Mouse (Mus musculus) urinary bladder, adult 2 months (tissue): Measurements from ENCODE around the gene Gfm2. TPM values are rescaled to one million over a fixed set of nuclear protein-coding genes. Genes with fewer than 3 reads are reported as not detected.
"Not testable (repeated sequence)": the region's sequence is repeated elsewhere in the genome, so short reads cannot be mapped to it uniquely, and the experiment has no call there.

ENCODE experiments used
- DNase-seq: peaks from one replicate; pipeline ENCODE4 v3.0.0; 2022; ENCODE audit warnings: low spot score
- polyA plus RNA-seq: library from polyadenylated mRNA; depleted of rRNA; stranded (reverse); fragments of >200 nt; gene quantifications from 2 replicates; pipeline ENCODE4 v1.2.3, GENCODE M21; 2012; rRNA removed

Gene Gfm2
- polyA plus RNA-seq: 23.5 and 24.4 TPM in 2 replicates

DNA sequence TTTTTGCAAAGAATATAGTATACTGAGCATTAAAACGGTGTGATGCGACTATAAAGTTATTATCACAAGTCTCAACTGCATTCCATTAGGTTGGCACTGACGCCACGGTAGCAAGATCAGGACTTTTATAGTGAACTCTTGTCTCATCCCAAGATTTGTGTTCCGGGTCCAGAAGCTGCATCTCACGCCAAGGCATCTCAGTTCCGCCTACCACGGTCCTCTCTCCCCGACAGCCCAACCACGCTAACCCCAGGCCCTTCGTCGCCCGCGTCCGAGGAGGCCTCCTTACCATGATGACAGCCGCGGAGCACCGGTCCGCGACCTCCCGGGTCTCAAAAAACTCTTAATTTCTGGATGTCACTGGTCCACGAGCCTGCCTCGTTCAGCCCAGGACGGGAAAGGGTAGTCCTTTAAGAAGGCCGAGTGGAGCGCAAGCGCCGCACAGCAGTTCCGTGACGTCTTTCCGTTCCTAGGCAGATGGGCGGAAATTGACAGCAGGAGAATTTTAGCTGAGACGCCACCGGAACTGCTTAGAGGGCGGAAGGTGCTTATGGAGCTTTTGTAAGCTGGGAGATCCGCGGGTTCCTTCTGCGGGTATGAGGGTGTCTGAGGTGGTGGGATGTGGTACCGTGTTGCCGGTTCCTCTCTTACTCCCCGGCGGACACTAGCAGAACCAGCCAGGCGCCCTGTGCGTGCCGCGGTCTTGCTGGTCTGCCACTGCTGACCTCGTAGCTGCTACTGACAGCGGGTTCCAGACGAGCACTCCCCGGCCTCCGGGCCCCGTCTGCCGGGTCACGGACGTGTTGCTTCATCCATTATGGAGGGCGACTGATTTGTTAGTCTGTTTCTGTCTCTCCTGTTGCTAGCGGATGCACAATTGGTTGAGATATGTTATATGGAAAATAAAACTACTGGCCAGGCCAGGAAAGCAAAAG lies at the start of gene Gfm2, which contains the start of gene Nsa2:
Gene Gfm2, plus strand, starts transcription at position 472 of the 935 bp plus-strand sequence.
Gene Nsa2, minus strand, starts transcription at position 472 of the 935 bp plus-strand sequence.
- peak; percentile 75 for DNase-seq

DNA sequence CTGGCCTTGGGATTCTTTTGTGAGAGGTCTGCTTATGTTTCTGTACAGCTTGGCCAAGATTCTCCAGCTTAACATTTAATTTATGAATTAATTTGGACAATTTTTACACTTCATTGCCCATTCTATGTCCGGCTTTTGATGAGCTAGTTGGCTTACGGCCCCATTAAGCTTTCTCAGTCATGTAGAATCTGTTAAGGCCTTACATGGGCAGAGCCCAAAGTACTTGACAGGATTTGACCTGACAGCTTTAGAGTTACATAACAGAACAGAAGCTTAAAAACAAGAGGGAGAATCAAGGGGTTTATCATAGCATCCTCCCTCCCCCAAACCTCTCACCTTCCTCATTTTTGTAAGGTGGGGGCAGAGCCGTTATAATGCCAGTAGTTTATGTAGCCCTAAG lies 49.6 kb upstream of the Gfm2 start:
- DNase-seq: no peak

- no peak for DNase-seq
These were observed 42.0 kb upstream of the Gfm2 start for GRCm38 (mm10) chr13:97095726-97096125.

- no peak for DNase-seq
These were observed 38.4 kb upstream of the Gfm2 start, which contains the start of gene Gm6169 for GRCm38 (mm10) chr13:97099187-97099852. Gene Gm6169, minus strand, starts transcription at chr13:97099237.

GRCm38 (mm10) chr13:97104996-97105395 lies 32.7 kb upstream of the Gfm2 start:
- no peak for DNase-seq

GRCm38 (mm10) chr13:97107721-97108120 lies 30.0 kb upstream of the Gfm2 start:
- DNase-seq: not testable (repeated sequence)

DNA sequence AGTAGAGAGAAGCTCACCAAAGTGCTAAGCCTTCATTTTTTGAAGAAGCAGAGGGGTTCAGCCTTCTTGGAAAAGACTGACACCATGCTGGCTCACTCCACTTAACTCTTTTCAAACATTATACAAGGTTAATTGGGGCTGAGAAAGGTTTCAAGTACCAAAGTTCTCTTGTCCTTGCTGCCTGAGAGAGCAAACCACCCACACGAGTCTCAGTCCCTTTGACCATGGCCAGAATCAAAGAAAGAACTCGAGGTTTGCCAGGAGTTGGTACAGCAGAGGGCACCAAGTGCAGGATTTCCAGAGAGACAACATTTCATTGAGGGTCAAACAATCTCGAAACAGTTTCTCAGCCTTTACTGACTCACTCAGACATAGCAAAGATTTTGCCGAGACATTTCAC lies 28.7 kb upstream of the Gfm2 start:
- no peak for DNase-seq

GRCm38 (mm10) chr13:97121341-97121740 lies 16.4 kb upstream of the Gfm2 start:
- DNase-seq: no peak

GRCm38 (mm10) chr13:97129654-97130053 lies 8.1 kb upstream of the Gfm2 start:
- not testable (repeated sequence) for DNase-seq

- not testable (repeated sequence) for DNase-seq
These were observed 7.3 kb upstream of the Gfm2 start for GRCm38 (mm10) chr13:97130413-97130812.

DNA sequence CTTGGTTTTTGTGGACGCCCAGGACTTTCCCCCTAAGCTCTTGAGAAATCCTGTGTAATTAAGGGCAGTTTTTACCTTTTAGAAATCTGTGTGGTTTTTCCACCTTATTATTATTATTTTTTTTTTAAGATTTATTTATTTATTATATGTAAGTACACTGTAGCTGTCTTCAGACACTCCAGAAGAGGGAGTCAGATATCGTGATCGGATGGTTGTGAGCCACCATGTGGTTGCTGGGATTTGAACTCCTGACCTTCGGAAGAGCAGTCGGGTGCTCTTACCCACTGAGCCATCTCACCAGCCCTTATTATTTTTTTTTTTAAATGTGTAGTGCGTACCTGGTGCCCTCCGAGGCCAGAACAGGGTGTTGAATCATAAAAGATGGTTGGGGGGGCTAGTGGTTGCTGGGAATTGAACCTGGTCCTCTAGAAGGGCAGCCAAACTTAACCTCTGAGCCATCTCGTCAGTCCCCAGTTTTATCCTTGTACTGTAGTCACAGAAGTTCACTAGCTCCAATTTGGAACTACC lies 731 bp downstream of the Gfm2 start:
- not testable (repeated sequence) for DNase-seq

- DNase-seq: no peak
These were observed 4.6 kb downstream of the Gfm2 start for GRCm38 (mm10) chr13:97142321-97142720.

- DNase-seq: no peak
These were observed 8.1 kb downstream of the Gfm2 start for GRCm38 (mm10) chr13:97145834-97146233.

DNA sequence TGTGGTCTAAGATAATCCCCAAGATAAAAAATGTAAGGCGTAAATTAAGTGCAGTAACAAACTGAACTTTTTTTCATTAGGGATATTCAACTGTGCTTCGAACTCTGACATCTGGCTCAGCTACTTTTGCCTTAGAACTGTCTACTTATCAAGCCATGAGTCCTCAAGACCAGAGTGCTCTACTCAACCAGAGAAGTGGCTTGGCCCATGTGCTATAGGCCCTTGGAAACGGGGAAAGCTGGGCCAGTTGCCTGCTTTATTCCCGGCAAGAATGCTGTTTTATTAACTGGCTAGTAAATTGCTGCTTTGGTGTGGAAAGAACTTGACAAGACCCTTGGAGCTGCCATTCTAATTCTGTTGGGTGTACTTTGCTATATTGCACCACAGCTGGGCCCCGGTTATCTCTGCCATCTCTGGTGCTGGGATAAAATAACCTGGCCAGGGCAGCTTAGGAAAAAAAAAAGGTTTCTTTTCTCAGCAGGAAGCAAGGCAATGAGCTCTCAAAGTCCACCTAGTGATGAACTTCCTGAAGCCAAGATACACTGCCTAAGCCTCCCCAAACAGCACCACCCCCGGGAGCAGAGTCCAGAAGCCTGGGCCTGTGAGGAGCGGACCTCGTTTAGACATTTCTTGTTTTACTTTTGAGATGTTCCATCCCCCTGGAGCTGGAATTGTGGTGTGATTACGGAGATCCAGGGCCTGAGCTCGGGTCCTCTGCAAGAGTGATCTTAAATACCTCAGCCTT lies 38.0 kb downstream of the Gfm2 start:
- DNase-seq: no peak

- no peak for DNase-seq
These were observed 39.0 kb downstream of the Gfm2 start for GRCm38 (mm10) chr13:97176731-97177130.

- no peak for DNase-seq
These were observed 41.2 kb downstream of the Gfm2 start for GRCm38 (mm10) chr13:97178943-97179342.

DNA sequence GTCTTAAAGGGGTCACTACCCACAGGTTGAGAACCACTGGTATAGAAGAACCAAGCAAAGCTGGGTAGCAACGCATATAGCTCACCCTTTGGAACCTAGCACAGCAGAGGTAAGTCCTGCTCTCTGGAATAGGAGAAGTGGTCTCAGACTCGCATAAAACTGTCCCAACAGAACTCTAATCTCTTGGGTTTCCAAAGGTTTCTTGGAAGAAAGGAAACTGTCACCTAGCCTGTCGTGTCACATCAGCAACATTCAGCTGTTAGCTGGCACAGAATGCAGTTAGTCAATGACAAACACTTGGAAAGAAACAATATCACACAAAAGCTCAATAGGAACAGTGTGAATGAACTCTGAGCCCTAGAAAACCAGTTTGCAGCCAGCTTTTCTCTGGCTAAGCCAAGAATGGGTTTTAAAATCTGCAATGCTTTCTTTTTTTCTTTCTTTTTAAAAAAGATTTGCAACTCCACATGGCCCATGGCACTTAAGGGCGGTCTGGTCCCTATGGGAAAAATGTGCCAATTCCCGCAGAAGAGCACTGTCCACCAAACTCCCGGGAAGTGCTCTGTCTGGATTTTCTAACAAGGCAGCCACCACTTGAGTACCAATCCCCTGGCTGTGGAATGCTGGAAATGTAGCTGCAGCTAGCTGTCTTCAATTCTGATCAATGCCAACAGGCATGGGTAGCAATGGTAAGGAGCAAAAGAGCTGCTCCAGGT lies 42.5 kb downstream of the Gfm2 start:
- DNase-seq: no peak

DNA sequence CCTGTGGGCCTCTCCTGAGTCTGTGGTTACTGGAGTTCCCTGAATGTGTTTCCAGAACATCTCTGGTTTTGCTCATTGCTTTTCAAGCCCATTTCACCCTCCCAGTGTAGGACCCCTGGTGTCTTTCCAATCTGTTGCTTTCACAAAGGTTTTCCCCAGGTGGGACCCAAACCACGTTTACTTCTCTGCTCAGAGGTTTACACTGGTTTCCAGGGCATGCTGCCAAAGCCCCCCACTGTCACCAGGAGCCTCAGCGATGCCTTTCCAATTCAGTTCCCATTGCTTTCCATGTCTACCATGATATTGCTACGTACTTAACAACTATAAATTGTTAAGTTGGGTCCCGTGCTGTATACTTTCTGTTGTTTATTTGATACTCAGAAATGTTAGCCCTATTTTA lies 45.1 kb downstream of the Gfm2 start:
- DNase-seq: no peak

DNA sequence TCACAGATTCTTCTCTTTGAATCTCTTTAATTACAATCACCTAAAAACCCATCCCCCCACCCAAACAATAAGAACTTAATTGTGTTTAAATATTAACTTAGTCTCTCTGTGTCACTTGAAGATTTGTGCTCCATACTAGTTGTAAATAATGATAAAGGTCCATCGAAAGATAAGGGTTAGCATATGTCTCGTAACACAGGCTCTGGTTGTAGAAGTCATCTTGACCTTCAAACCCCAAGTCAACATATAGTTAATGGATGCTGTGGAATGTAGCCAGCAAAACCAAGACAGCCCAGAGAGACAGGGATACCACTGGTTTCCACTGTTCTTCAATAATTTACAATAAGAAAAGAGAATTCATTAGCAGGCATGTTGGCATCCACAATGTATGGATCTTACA lies 46.4 kb downstream of the Gfm2 start:
- no peak for DNase-seq

GRCm38 (mm10) chr13:97184656-97185055 lies 46.9 kb downstream of the Gfm2 start:
- no peak for DNase-seq

GRCm38 (mm10) chr13:97186346-97186745 lies 48.6 kb downstream of the Gfm2 start:
- no peak for DNase-seq
